Mouse (Mus musculus) kidney, adult 18-20 months (tissue): Measurements from ENCODE around the gene Mmp15.
A peak's percentile ranks its signal among the peaks of the same experiment; 100 is the strongest.

Experiments
- DNase-seq: peaks from one replicate; pipeline ENCODE4 v3.0.0; 2021

Gene Mmp15

GRCm38 (mm10) chr8:95344668-95345067 lies 7.4 kb upstream of the Mmp15 start:
- no peak for DNase-seq

GRCm38 (mm10) chr8:95346643-95347545 lies 5.2 kb upstream of the Mmp15 start:
- DNase-seq, result peak; percentile 77

DNA sequence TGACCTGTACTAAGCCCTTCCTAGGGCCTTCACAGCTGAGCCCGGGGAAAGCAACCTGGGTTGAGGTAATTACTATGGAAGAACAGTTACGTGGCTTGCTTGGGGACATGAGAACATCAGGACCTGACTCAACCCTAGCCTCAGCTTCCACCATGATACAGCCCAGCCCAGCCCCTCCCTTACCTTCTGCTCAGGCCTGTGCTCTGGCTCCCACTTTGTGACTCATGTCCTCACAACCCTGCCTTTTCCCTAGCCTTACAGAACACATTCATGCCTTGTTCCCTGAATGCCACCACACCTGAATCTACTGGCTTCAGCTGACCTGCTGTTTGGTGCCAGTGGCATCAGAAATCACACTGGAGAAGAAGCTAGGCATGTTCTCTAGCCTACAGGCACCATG lies 3.7 kb upstream of the Mmp15 start:
- DNase-seq, result no peak

DNA sequence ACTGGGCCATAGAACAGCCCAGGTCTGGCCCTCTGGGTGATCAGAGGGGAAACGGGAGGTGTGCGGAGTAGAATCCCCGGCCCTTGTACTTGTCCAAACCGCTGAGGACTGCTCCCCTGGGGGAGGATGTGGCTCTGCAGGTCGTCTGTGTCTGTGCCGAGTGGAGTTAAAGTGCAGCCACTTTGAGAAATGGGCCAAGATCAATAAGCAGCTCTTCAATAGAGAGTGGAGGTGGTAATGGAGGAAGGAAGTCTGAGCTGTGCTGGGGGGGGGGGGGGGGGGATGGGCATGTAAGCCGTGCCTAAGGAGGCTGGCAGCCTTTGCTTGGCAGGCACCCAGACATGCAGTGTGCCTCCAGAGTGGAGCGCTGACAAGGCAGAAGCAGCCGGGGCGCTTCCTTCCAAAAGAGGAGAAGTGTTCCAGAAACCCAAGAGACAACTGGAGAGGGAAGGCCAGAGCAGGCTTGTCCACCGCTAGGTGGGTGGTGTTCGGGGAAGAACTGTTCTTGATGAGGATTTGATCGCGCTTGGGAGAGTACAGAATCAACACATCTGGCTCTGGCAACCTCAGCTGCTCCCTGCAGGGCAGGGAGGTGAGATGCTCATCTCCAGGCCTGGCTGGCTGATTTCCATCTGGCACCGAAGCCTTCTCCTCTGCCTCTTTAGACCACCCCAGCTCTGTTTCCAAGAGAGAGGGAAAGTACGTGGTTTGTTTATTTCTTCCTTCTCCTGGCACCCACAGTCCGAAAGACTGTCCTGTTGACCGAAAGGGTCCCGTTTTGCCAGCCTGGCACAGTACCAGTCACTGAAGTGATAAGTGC lies 3.0 kb upstream of the Mmp15 start:
- peak; percentile 67 for DNase-seq

- peak; percentile 23 for DNase-seq
Measured at GRCm38 (mm10) chr8:95351461-95351860, 607 bp upstream of the Mmp15 start.

DNA sequence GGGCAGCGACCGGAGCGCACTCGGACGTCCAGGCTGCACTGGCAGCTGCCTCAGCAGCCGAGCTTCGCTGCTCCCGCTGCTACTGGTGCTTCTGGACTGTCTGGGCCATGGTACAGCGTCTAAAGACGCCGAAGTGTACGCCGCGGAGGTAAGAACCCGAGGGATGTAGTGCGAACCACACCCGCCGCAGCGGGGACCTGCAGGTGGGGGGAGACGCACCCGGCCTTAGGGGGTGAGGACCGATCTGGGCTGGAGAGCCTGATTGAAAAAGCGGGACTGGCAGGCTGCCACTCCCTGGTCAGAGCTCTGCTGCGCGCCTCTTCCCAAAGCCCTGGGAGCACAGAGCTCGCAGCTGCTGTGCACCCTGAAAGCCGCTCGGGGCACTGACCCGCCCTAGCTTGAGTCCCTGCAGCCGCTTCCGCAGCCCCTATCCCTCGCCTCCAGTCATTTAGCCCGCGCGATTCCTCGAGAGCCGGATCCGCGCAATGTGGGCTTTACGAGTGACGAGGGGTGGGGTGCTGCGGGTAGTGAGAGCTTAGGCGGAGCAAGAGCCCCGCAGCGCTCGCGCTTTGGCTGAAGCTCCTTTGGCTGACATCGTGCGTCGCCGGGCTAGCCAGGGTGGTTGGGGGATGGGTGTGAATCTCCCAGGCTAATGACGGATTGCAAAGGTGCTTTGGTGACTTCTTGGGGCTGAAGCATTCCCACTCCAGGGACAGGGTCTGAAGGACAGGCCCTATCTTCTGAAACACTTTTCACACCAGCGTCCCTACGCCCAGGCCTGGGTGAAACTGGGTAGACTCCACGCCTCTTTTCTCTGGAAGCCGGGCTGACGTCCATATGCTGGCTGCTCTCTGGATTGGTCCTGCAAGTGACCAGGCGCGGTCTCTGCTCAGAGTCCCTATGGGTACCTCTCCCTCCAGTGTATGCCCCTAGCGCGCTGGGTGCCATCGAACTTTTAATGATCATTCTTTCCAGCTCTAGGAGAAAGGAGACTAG lies 1.1 kb downstream of the Mmp15 start:
- DNase-seq, result peak; percentile 40

DNA sequence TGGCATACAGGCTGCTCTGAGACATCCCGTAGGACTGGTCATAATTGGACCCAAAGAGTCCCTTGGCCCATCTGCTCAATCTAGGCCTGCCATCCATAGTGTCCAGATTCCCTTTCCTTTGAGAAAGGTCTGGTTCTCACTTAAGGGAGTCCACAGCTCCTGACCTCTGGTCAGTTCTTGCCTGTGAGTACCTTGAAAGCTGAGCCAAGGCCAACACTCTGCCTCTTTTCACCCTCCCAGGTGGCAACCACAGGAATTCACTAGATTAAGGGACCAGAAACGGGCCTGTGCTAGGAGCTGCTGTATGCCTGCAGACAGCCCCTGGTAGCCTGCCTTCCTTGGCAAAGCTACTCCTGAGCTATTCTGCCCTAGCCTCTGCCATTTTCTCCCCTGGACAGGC lies 2.5 kb downstream of the Mmp15 start:
- no peak for DNase-seq

DNA sequence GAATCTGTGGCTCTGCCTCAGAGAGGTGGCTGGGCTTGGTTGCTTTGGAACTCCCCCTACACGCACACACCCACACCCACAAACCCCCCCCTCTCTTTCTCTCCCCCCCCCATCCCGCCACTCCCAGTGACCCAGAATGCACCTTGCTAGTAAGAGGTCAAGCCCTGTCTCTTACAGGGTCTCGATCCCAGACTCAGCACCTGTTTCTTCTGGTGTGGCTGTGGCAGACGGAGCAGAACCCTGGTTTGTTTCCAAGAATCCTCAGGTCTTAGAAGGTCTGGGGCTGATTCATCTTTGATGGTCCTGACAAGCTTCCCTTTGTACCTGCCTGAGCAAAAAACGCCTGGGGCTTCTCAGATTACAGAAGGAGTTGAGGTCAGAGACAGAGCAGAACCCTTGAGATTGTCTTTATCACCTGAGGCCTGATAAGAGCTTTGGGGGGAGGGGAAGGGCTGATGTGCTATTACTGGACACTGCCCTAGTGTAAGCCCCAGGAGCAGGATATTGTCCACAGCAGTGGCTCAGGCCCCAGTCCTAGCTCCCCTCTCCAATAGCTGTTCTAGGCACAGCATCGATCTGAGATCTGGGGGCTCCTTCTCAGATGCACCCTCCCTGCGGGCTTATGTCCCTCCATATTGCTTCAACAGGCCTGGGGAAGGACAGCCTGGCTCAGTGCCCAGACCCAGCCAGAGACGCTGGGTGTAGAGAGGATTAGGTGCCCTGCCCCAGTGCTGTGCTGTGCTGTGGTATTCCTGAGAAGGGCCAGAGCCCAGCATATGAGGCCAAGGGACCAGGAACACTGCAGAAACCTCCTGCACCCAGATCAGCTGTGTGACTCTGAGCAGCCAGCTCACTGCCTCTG lies 6.7 kb downstream of the Mmp15 start:
- no peak for DNase-seq

DNA sequence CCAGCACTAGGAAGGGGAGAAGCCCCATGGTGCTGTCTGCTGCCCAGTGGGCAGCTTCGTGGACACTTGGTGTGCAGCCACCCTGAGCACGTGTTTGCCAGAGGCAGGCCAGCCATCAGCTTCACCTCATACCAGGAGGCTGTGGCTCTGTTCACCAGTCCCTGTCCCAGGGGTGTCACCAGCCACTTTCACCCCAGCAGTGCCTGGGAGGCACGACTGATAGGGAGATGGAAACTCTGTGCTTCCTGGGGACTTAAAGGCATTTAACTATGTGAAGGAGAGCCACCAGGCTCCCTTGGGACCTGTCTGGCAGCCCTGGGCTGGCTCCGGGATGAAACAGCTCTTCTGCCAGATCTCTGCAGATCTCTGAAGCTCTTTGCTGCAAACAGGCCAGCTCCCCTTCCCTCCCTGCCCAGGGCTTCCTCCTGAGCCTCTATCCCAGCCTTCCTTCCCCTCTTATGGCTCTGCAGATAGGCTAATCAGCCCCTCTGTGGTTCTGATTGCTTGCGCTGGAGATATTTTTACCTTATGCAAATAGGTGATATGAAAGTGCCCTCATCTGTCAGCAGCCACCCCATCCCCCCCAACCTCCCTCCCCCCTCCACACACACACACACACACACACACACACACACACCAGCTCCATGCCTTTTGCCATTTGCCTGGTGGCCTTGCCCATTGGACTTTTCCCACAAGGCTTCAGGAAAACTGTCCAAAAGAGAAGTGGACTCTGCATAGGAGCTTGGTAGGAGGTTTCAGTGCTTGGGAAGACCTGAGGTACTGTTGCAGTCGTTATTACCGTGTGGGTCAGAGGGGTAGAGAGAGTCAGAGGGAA lies 8.3 kb downstream of the Mmp15 start:
- DNase-seq, result no peak

DNA sequence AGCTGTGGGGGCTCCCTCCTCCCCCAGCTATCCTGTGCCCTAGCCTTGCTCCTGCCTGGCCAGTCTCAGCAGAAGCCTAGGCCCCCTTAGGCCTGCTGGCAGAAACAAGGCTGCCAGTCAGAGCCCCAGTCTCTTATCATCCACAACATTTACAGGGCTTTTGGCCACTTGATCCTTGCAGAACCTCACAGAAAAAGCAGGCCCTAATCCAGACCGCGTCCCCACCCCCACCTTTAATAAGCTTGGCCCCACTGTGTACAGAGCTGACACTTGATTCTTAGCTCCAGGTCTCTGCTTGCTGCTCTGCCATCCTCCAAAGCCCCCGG lies 8.9 kb downstream of the Mmp15 start:
- DNase-seq, result no peak

GRCm38 (mm10) chr8:95362272-95362671 lies 10.2 kb downstream of the Mmp15 start:
- DNase-seq, result no peak

DNA sequence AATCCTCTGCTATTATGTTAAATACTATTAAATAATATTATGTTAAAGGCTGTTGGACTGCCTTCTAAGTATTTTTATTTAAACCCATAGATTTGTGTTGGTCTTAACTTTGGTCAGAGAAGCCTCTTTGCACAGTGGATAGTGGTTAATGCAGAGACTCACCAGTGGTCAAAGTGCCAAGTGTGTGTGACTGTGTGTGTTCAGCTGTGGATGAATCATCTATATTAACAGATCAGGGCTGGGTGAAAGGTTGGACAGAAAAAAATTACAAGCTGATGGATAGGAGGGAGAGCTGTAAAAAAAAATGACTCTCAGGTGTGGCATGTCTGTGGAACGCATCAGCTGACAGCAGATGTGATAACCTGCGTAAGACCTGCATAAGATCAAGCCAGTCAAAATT lies 11.8 kb downstream of the Mmp15 start:
- no peak for DNase-seq

- no peak for DNase-seq
Measured at GRCm38 (mm10) chr8:95369581-95370326, 17.7 kb downstream of the Mmp15 start.

GRCm38 (mm10) chr8:95373389-95374002 lies 21.4 kb downstream of the Mmp15 start:
- DNase-seq, result no peak

DNA sequence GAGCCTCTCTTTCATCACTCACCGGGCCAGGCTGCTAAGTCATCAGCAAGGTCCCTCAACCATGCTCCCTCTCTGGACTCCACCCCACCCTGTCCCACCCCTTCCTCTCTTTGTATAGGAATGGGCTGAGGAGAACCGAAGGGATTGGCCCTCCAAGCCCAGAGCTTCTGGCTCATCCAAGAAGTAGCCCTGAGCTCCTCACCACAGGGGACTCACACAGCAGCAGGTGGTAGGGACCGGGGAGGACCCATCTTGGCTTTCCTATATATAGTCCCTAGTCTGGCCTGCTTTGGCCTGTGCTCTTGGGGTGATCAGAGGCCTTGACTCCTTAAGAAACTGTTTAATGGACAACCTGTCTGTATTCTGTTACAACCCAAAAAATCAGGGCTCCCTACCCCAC lies 22.4 kb downstream of the Mmp15 start:
- DNase-seq, result no peak

DNA sequence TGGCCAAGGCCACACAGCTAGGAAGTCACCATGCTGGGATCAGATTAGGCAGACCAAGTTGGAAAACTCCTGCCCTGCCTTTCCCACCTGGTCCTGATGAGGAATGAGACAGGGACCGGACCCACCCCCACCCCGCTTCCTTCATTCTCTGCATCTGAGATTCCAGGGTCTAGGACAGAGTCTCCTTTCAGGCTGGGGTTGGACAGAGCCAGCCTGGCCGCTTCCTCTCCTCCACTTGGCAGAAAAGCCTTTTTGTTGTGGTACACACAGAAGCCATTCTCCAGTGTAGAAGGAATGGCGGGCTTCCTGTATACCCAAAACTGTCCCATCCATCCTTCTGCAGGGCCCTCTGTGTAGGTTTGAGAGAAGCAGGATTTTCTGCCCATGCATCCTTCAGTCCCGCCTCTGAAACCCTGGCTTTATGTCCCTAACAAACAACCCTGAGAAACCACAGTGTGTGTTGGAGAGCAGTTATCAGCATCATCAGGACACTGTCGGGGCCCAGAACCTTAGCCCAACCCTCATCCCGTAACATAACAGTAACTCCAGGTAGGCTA lies 23.4 kb downstream of the Mmp15 start:
- DNase-seq, result no peak

DNA sequence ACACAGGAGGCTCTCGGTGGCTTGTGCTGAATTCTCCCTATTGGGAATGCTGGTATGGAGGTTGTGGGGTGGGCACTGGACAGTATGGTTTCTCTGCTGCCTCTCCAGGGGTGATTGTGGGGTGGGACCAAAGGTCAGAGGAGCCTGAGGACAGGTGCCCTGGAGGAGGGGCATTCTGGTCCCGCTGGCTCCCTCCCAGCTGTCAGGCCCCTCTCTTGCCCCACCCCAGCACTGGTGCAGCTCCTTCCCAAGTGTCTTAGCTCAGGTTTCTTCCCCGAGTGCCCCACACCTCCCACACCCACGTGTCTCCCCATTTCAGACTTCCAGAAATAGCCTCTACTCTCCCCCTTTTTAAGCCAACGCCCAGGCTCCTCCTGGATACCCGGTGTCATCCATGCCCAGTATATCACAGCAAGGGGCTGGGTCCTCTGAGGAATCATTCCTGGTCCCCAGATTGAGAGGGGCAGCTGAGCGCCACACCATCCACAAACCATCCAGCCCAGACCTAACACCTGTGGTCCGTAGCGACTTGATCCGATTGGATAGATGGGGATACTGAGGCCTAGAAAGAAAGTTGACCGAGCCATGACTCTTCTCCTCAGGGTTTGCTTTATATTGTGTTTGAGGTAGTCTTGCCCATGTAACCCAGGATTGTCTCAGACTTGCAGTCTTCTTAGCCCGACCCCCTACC lies 24.4 kb downstream of the Mmp15 start:
- DNase-seq, result no peak

- DNase-seq, result no peak
Measured at GRCm38 (mm10) chr8:95377101-95377500, 25.0 kb downstream of the Mmp15 start.

DNA sequence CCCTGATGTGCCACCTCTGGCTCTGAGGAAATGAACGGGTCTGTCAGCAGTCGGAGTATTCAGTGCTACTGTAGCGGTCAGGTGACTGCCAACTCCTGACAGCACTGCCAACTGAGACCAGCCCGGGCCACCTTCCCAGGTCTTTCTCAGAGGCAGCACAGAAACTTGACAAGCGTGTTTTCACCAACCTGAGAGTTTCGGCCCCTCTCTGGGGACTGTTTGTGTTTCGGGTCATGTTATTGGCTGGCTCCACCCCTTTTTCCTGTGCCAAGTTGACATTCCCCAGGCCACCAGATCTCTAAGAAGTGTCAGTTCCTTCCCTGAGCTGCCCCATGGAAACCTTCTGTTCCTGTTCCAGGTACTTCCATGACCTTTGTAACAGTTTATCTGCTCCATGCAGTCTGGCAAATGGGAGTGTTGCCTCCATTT lies 25.8 kb downstream of the Mmp15 start:
- peak; percentile 29 for DNase-seq
